Mouse (Mus musculus): ENCODE results near the gene Ints6.

DNA sequence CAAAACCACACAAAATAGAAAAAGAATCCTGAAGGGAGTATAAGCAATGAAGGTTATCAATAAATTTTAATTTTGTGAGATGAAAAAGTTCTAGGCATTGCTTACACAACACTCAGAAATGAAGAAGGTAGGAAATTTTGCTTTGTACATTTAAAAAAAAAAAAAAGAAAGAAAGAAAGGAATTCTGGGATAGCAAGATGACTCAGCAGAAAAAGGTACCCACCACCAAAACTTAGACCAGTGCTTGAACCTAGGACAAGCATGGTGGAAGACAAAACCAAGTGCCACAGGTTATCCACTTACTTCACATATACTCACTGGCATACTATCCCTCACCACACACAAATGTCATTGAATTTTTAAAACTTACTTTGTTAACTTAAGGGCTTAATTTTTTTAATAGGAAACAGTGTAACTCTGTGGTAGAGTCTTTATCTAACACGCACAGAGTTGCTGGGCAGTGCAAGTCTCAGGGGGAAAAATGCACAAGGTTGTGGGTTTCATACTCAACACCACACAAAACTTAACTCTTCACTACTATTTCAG, 5.8 kb downstream of the Ints6 start:
- TF ChIP-seq POLR2A (IDR thresholded peaks at IDR 0.05; ENCODE audit: low read depth, low read length) = no peak
- no peak for TF ChIP-seq CTCF (IDR thresholded peaks at IDR 0.05; ENCODE audit: extremely low read depth, insufficient read depth, insufficient read length, insufficient replicate concordance)

Measured in spleen, adult 2 months (tissue).